8 mouse cellular contexts compared by ENCODE assay signal in genomic region chr1:162665486-162666174, GRCm38 (mm10). TPM values are rescaled to one million over a fixed set of nuclear protein-coding genes. Genes with fewer than 3 reads are reported as not detected.
DNase-seq lines count a peak whose midpoint lies in the region; ATAC-seq and TF ChIP-seq lines count a peak whose summit lies in the region.

No protein-coding gene starts in this region.

- peak; percentile 90 for DNase-seq in heart, adult 11 months
- DNase-seq in heart, postnatal 25 days (ENCODE audit: low spot score) = no peak
- DNase-seq in limb, embryonic 11.5 days (ENCODE audit: low spot score) = peak; percentile 50
- no peak for DNase-seq in spleen, postnatal 10 days (ENCODE audit: low spot score in 2 of 2)
- DNase-seq in left cerebral cortex, adult 18-20 months (ENCODE audit: low spot score in 2 of 2) = no peak

- H3K36me3 ChIP-seq in E14TG2a.4 (ENCODE audit: insufficient read depth, low read length) = peaks cover 16% of the 10 kb centered on the region
- 0 out of 2 replicates have a peak, but pooled peaks cover 2% of the 10 kb centered on the region for H3K36me3 ChIP-seq in limb, embryonic 11.5 days (ENCODE audit: control insufficient read depth, insufficient read depth, low read length)
- H3K36me3 ChIP-seq in neural tube, embryonic 14.5 days (ENCODE audit: control insufficient read depth, insufficient read depth, low read length) = peaks cover 3% of the 10 kb centered on the region

- 0 out of 2 replicates have a peak overlapping the region, but pooled peaks have one; percentile 30 for H3K4me3 ChIP-seq in E14TG2a.4 (replicated peaks; ENCODE audit: low read length)
- no peak overlapping the region for H3K4me3 ChIP-seq in embryonic fibroblast, embryonic 13.5 days (ENCODE audit: insufficient read depth, low read length)
- H3K4me3 ChIP-seq in limb, embryonic 11.5 days (ENCODE audit: low read depth, low read length) = peak overlapping the region; percentile 26
- peak overlapping the region; percentile 10 for H3K4me3 ChIP-seq in neural tube, embryonic 14.5 days (ENCODE audit: low read depth, low read length)

- TF ChIP-seq POLR2A in embryonic fibroblast, embryonic 13.5 days (IDR thresholded peaks at IDR 0.05; ENCODE audit: low read depth, low read length) = 0 out of 2 replicates have a peak, but pooled peaks have one; percentile 40

- 3% methylated on average over 11 of the region's 11 CpGs for WGBS in limb, embryonic 11.5 days
- whole genome bisulfite sequencing in neural tube, embryonic 14.5 days = 5% methylated on average over 11 of the region's 11 CpGs

- H3K27ac ChIP-seq in embryonic fibroblast, embryonic 13.5 days (ENCODE audit: insufficient read depth, low read length) = peak overlapping the region; percentile 39; the same call in 1 of the 2 replicates
- H3K27ac ChIP-seq in limb, embryonic 11.5 days (replicated peaks; ENCODE audit: low read depth, low read length) = no peak overlapping the region
- H3K27ac ChIP-seq in neural tube, embryonic 14.5 days (ENCODE audit: low read depth, low read length) = no peak overlapping the region

- H3K9ac ChIP-seq in limb, embryonic 11.5 days (ENCODE audit: low read length) = peak overlapping the region; percentile 52; the same call in 1 of the 2 replicates
- no peak overlapping the region for H3K9ac ChIP-seq in neural tube, embryonic 14.5 days (replicated peaks; ENCODE audit: low read depth, low read length)

- H3K4me2 ChIP-seq in limb, embryonic 11.5 days (ENCODE audit: low read depth, severe bottlenecking) = peak overlapping the region; percentile 58
- peak overlapping the region; percentile 46 for H3K4me2 ChIP-seq in neural tube, embryonic 14.5 days (ENCODE audit: low read depth, low read length)

- peaks cover 23% of the 10 kb centered on the region for H3K4me1 ChIP-seq in E14TG2a.4 (replicated peaks; ENCODE audit: low read depth, low read length)
- no peaks in the 10 kb centered on the region for H3K4me1 ChIP-seq in embryonic fibroblast, embryonic 13.5 days (ENCODE audit: control insufficient read depth, insufficient read depth, low read length)
- no peaks in the 10 kb centered on the region for H3K4me1 ChIP-seq in limb, embryonic 11.5 days (ENCODE audit: control insufficient read depth, insufficient read depth, low read length)
- H3K4me1 ChIP-seq in neural tube, embryonic 14.5 days (ENCODE audit: control insufficient read depth, insufficient read depth, low read length) = no peaks in the 10 kb centered on the region

- peak; percentile 88 for ATAC-seq in limb, embryonic 11.5 days (ENCODE audit: insufficient number of reproducible peaks, low FRiP score, low TSS enrichment, low read depth)
- peak; percentile 85 for ATAC-seq in neural tube, embryonic 14.5 days (ENCODE audit: low read depth)

- H3K27me3 ChIP-seq in E14TG2a.4 (ENCODE audit: insufficient read depth, low read length) = no peaks in the 10 kb centered on the region
- no peaks in the 10 kb centered on the region for H3K27me3 ChIP-seq in limb, embryonic 11.5 days (ENCODE audit: control insufficient read depth, insufficient read depth, low read length)
- H3K27me3 ChIP-seq in neural tube, embryonic 14.5 days (ENCODE audit: control insufficient read depth, insufficient read depth, low read length) = no peaks in the 10 kb centered on the region

- no peaks in the 10 kb centered on the region for H3K9me3 ChIP-seq in E14TG2a.4 (ENCODE audit: low read length)
- no peaks in the 10 kb centered on the region for H3K9me3 ChIP-seq in limb, embryonic 11.5 days (ENCODE audit: control insufficient read depth, low read length)
- no peaks in the 10 kb centered on the region for H3K9me3 ChIP-seq in neural tube, embryonic 14.5 days (ENCODE audit: control insufficient read depth, low read length)

- no peak for TF ChIP-seq CTCF in E14TG2a.4 (conservative IDR thresholded peaks at IDR 0.05; ENCODE audit: low read length)
- TF ChIP-seq CTCF in embryonic fibroblast, embryonic 13.5 days (IDR thresholded peaks at IDR 0.05; ENCODE audit: borderline replicate concordance, insufficient read depth, low read length) = no peak

- intact Hi-C loops in heart, postnatal 25 days (cut with DNase I) = loop anchor here (1.0 to 10.0 kb wide), 3 partner anchors 98 to 311 kb away; no protein-coding TSS in a partner anchor

RNA-seq across cellular contexts. Expression of gene Myocos, which starts 7.6 kb away (rescaled TPM):
- total RNA-seq in heart, postnatal 25 days (2021) = not detected
- not detected in 2 replicates for polyA plus RNA-seq in embryonic fibroblast, embryonic 13.5 days (2011; ENCODE audit: insufficient read length, low read depth, missing spikeins)
- polyA plus RNA-seq in limb, embryonic 11.5 days (2014; fragmentation: Nextera tagmentation; extraction: Ambion mirVana) = not detected in 2 replicates
- polyA plus RNA-seq in neural tube, embryonic 14.5 days (2014; fragmentation: Nextera tagmentation; extraction: Ambion mirVana) = not detected in 2 replicates
- total RNA-seq in left cerebral cortex, adult 18-20 months (2021) = not detected

RNA-seq across cellular contexts. Expression of gene Myoc, which starts 26.7 kb away (rescaled TPM):
- 1 to 10 TPM; 2.3 TPM for total RNA-seq in heart, postnatal 25 days (2021)
- polyA plus RNA-seq in embryonic fibroblast, embryonic 13.5 days (2011; ENCODE audit: insufficient read length, low read depth, missing spikeins) = not detected in 2 replicates
- not detected in 2 replicates for polyA plus RNA-seq in limb, embryonic 11.5 days (2014; fragmentation: Nextera tagmentation; extraction: Ambion mirVana)
- polyA plus RNA-seq in neural tube, embryonic 14.5 days (2014; fragmentation: Nextera tagmentation; extraction: Ambion mirVana) = not detected in 2 replicates
- total RNA-seq in left cerebral cortex, adult 18-20 months (2021) = 1 to 10 TPM; 4.0 to 5.1 TPM

Comparison
In these comparisons a context has a peak if more than half of its experiments do, and no peak if none do; other contexts are left out.
1. DNase-seq: peak in heart, adult 11 months (single experiment) and limb, embryonic 11.5 days (single experiment); none in heart, postnatal 25 days (single experiment), spleen, postnatal 10 days (0 of 2) and left cerebral cortex, adult 18-20 months (0 of 2).